Mouse (Mus musculus): ENCODE results near the gene Fam19a1.

DNA sequence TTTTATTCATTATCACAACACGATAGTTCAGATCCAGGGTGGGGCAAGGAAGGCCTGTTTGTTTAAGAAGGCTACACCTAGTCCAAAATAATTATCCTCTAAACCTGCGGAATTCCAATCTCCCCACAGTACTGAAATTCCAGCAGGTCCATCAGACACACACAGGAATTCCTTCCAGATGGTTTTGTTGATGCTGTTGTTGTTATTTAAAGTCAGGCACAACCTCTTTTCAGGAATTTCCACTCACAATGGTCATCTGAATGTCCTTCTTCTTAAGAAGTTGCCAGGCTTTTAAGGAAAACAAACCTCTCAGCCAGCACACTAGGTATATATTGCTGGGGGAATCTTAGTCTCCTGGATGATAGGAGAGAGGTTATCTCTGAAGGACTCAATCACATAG is 174.4 kb downstream of the Fam19a1 start:
- TF ChIP-seq POLR2A (IDR thresholded peaks at IDR 0.05; ENCODE audit: borderline replicate concordance, low read depth, low read length) (no peak), CTCF (IDR thresholded peaks at IDR 0.05; ENCODE audit: low read depth, low read length) (no peak)

All from bone marrow macrophage, adult 2 months (primary cell).